Mouse (Mus musculus) gastrocnemius, postnatal 36 days (tissue): ENCODE data around the gene Kcnk6. TPM values are rescaled to one million over a fixed set of nuclear protein-coding genes. Genes with fewer than 3 reads are reported as not detected.
"Not testable (repeated sequence)": the region's sequence is repeated elsewhere in the genome, so short reads cannot be mapped to it uniquely, and the experiment has no call there.

Experiments
- DNase-seq, 2 experiments: peaks; one replicate each; pipeline ENCODE4 v3.0.0; 2022
- intact Hi-C: fragments of 180-260 bp; cut with DNase I; formaldehyde crosslinking; loops from one replicate; pipeline ENCODE4 v1.15.1; 2025
- total RNA-seq, 2 experiments: library from RNA; stranded (reverse); gene quantifications; 2 replicates each; pipeline ENCODE4 v1.2.3; 2021

Gene Kcnk6
- total RNA-seq, 2 experiments from 2014 or later, result 0.91 to 0.97 TPM

DNA sequence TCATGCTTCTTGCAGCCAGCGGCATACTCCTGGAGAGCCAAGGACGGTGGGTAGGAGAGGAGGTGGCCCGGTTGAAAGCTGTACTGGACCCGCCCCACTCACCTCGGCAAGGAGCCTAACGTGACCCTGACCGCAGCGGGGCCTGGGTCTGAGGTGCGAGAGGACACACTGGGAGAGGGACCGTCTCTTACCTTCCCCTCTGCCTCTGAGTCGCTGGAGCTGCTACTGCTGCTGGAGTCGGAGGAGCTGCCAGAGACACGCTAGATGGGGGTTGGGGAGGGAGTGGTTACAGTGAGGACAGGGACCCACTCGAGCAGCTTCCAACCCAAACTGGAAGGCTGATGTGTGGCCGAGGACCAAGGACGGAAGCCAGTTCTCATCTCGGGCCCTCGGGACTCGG, 15.4 kb upstream of the Kcnk6 start:
- no peak for DNase-seq
- intact Hi-C loops, result loop anchor here (5.0 kb wide), 1 partner anchor 120 kb away; the partner anchor contains the start of gene Ryr1

DNA sequence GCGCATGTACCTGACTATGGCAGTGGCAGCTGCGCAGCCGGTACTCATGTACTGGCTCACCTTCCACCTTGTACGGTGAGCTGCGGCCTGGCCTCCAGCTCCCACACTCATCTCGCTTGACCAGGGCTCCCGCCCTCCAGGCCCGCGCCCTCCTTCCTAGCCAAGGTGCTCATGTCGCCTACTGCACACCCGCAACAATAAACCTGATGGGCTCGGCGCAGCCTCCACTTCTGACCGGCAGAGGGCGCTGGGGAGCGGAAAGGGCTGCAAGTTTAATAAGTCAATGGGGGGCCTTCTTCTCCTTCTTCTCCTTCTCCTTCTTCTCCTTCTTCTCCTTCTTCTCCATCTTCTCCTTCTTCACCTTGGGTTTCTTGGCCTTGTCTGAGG, 15.0 kb upstream of the Kcnk6 start:
- DNase-seq, result peak; percentile 57 to 76
- intact Hi-C loops, result loop anchor here (5.0 kb wide), 1 partner anchor 120 kb away; the partner anchor contains the start of gene Ryr1

DNA sequence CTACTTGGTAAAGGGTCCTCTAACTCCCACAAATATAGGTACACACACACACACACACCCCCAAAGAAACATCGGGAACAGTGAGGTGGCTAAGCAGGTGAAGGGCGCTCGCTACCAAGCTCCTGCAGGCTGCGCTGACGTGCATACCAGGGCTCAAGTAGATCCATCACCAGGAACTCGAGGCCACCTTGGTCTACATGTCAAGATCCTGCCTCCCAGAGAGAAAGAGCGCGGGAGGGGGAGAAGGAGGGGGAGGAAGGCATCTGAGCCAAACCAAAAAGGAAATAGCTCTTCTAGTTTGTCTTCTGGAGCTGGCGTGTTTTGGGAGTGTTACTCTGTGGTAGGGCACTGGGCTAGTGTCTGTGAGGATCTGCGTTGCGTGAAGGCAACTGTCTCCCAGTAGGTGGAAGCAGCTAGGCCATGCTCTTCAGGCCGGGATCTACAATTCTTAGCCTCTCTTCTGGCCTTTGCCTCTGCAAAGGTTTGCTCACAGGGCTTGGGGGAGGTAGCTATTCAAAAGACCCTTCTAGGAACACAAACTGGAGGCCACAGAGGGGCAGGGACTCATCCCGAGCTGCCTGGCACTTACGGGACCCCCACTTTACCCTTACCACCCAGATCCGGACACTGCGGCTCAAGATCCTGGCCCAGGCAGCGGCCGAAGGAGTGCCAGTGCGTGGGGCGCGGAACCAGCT, 14.5 kb upstream of the Kcnk6 start:
- intact Hi-C loops, result loop anchor here (5.0 kb wide), 1 partner anchor 119 kb away; the partner anchor contains the start of gene Ryr1

DNA sequence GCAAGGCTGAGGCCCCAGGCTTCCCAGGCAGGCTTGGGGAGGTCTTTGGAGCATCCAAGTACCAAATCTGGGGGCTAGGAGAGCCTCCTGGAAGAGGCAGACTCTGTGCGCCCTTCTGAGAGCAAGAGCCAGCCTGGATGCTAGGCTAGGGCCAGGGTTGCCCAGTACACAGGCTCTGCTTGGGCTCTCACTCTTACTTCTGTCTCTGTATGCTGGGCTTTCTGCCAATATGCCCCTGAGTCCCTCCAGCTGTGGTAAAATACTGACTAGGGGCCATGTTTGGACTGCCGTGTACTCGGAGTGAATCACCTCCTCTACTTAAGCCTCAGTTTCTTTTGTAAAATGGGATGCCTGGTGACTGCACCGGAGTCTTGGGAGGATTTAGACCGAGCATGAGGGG, 13.7 kb upstream of the Kcnk6 start:
- intact Hi-C loops, result loop anchor here (5.0 kb wide), 1 partner anchor 119 kb away; the partner anchor contains the start of gene Ryr1

More for the DNA sequence above, 14.5 kb upstream of the Kcnk6 start:
- DNase-seq, result no peak

DNA sequence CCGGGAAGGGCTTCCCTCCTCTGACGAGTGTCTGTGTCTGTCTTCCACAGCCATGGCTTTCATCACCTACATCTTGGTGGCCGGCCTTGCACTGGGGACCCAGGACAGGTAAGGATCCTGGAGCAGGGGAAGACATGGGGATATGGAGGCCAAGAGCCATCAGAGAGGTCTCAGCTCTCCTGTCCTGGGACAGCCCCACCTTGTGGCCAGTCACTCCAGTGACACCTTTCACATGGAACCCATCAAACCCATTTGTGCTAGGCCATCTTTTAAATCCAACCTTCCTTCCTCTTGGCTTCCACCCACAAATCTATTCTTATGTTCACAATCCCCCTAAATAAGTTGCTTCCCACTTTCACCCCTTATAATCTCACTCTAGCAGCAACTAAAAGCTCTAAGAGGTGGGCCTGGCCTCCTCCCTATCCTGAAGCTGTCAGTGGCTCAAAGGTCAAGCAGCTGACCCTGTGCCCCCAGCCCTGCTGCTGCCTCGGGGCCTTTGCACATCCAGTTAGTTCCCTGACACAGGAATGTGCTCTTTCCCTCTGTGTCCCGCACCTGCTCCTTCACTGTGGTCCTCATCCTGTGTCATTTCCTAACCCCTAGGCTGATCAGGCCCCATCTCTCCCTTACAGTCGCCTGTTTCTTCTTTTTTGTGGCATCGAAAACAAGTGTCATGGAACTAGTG, 12.6 kb upstream of the Kcnk6 start:
- intact Hi-C loops, result loop anchor here (2.0 to 5.0 kb wide), 2 partner anchors 48 to 118 kb away; partner anchors contain the start of gene Ryr1
- DNase-seq, result no peak

More for the DNA sequence above, 13.7 kb upstream of the Kcnk6 start:
- no peak for DNase-seq

DNA sequence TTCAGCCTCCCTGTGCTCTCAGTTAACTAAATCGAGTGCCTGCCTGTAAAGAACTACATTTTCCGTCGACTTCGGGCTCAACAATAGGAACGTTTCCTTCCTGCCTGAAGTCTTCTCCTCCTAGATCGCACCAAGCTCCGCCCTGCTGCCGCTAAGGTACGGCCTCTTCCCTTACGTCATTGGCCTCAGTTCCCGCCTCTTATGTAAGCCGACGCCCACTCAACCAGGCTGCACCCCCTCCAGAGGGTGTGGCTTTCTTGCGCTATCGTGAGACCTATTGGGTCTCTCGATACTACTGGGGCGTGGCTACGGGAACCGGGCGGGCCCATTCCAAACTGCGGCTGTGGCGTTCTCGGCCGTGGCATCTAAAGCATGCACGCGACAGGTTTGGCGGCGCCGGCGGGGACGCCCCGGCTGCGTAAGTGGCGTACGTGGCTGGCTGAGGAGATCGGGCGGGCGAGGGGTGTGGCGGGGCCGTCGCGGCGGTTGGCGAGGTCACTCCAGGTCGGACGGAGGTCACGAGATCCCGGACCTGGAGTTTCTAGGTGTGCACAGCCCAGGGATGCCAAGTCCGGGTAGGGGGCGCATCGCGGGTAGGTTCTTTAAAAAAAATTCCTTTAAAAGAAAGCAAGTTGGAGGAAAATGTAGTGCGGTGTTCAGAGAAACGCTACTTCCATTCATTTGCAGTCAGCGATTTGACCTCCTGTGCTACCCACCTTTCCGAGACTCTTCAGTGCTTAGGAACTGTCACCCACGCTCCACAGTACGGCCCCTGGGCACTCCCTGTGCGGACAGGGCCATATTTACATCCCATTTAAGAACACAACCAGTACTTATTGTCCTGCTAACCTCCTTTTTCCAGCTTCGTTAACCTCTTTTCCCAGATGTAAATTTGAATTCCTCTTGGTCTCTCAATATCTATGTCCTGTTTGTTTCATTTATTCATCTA, 6.0 kb upstream of the Kcnk6 start, which contains the start of gene Yif1b:
TSS of gene Yif1b (plus strand) at position 311 of the 949 bp plus-strand sequence.
- peak; percentile 93 to 97 for DNase-seq
- intact Hi-C loops, result loop anchor here (2.0 kb wide), 1 partner anchor 57 kb away; the partner anchor contains the start of gene Psmd8

DNA sequence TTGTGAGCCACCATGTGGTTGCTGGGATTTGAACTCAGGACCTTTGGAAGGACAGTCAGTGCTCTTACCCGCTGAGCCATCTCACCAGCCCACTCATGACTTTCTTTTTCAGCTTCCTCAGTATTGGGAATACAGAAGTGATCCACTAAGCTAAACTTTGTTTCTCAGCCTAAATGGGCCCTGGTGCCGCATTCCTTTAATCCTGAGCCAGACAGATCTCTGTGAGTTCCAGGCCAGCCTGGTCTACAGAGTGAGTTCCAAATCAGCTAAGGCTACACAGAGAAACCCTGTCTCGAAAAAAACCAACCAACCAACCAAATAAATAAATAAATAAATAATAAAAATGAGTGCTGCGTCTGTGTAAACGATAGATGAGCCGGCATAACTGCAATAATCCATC, 5.3 kb upstream of the Kcnk6 start:
- DNase-seq, intact Hi-C loops: not testable (repeated sequence)

DNA sequence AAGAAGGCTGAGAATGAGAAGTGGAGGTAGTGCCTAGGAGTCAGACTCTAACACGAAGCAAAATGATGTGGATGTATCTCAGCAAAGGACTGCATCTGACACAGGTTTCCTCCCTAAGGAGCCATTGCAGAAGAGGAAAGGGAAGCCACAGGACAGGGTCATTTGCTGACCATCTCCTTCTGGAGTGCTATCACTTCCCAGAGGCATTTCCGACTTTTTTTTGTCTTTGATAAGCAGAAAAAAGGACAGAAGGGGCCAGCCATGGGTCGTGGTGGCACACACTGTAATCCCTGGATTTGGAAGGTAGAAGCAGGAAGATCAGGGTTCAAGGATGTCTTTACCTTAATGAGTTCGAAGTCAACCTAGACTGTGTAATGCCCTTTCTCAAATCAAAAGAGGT, 4.3 kb upstream of the Kcnk6 start:
- no peak for DNase-seq
- intact Hi-C loops, result no loop called here

DNA sequence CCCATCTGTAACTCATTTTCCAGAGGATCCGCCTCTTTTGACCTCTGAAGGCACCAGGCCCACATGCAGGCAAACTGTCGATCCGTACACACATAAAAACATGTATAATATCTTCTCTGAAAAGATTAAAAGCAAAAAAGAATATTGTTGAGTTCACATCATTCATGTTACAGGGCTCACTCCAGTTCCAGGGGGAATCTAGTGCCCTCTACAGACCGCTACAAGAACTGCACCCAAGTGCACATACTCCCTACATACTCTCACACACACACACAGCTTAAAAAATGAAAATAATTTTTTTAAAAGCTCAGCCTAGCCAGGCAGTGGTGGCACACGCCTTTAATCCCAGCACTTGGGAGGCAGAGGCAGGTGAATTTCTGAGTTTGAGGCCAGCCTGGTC, 2.3 kb upstream of the Kcnk6 start:
- DNase-seq, result no peak
- intact Hi-C loops, result no loop called here

DNA sequence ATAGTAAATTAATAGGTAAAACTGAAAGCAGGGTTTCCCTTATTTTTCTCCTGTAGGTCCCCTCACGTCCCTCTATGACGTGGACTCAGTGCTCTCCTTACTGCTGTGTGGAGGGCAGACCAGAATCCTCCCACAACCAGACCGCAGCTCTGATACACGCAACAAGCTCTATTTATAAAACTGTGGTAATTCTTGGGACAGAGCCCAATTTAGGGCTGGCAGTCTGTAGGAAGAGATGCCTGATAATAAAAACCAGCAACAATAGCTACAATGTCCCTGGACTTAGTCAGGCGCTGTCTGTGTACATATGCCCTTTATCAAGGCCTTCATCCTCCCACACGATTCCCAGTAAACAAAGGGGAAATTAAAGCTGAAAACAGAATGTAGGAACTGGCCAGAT, 1.4 kb upstream of the Kcnk6 start:
- intact Hi-C loops, result no loop called here
- DNase-seq, result no peak

DNA sequence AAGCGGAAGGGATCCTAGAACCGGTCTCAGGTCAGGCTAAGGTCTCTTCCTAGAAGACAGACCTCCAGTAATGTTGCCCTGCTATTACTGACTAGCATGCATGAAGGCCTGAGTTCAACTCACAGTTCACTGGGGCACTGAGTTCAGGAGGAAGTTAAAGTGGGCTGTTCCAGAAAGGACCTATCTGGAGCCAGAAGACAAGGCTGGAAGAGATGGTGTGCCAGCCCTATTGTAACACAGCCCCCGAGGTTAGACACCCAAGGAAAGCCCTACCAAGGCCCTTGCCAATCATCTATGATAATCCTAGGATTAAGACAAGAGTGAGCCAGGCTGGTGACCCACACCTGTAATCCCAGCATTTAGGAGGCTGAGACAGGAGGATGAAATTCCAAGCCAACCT, 798 bp downstream of the Kcnk6 start:
- intact Hi-C loops, result no loop called here
- no peak for DNase-seq

DNA sequence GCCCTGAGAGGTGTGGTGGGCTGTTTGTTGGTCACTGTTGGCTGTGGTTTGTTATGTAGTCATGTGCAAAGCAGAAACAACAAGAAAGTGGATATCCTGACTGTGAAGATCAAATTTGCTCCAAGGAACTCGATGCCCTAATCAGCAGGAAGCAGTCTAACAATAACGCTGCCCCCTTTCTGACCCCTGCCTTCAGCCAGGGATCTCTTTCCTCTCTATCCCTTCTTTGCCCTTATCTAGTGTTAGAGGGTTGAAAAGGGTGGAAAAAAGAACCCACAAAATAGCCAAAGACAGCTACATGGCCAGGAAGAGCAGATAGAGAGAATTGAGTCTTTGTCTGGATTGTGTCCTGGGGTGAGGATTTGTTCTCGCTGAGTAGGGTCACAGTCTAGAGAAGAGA, 1.8 kb downstream of the Kcnk6 start:
- intact Hi-C loops, result no loop called here
- DNase-seq, result no peak

DNA sequence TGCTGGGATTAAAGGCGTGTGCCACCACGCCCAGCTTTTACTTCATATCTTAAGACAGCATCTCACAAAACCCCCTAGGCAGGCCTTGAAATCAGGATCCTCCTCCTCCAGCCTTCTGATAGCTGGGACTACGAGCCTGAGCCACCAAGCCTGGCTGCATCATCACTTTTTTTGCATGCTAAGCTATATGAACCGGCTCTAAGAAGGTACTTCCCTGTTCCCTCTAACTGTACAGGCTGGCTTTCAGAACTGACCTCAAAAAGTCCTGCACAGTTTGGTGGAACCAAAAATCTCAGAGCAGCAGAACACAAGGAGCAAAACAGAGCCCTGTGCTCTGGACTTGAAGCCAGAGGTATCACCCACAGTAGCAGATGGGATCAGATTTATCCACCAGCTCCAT, 4.1 kb downstream of the Kcnk6 start:
- intact Hi-C loops, result no loop called here

DNA sequence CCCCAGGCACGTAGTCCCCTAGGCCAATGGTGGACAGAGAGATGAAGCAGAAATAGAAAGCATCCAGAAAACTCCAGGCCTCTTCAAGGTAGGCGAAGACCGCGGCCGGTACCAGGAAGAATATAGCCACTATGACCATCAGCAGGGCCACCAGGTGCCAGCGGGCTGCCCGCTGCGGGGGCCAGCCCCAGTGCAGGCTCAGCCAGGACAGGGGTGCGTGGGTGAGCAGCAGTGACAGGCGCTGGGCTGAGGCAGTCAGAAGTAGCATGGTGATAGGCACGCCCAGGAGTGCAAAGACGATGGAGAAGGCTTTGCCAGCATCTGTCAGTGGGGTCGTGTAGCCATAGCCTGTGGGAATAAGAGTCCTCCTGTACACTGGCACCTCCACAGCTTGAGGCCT, 6.8 kb downstream of the Kcnk6 start:
- DNase-seq, result no peak
- intact Hi-C loops, result no loop called here

More for the DNA sequence above, 4.1 kb downstream of the Kcnk6 start:
- no peak for DNase-seq

DNA sequence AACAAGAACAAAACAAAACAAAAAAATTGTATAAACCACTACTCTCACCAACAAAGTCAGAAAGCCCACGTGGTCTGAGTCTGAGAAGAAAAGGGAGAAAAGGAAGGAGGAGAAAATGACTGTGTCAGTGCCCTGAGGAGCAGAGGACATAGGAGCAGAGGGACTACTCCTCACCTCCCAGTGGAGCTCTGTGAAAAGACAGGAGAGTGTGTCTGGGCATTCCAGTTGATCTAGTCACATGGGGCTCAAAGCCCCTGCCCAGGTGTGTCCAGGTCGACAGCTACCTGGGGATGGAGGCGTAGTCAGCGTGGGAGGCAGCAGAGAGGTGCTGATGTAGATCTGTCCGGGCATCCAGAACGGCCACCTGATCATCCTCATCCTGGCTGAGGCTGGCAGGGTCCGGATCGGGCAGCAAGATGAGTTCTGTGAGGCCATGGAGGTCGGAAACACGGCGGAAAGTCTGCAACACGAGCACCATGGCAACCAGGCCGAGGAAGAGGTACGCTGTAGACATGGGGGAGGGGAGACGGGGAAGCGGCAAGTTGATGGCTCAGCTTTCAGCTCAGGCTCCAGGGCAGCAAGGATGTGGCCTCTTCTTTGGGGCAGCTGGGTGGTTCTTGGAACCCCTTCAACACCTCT, 7.4 kb downstream of the Kcnk6 start:
- intact Hi-C loops, result no loop called here
- DNase-seq, result no peak

DNA sequence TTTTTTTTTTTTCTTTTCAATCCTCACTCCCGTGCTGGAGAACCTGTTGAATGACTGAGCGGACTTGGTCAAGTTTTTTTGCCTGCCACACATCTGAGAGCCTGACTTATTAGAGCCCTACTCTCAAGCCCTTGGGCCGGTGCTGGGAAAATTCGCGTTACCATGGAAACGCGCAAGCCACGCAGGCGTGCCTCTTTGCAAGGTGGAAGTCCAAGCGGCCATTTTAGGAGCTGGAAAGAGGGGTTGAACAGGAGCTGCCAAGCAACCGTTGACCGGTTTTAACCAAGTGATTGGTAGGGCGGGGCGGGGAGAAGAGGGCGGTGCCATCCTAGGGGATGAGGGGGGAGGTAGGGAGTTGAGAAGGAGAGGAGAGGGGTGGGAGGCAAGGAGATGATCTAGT, 17.5 kb downstream of the Kcnk6 start:
- DNase-seq, result no peak
- intact Hi-C loops, result no loop called here

DNA sequence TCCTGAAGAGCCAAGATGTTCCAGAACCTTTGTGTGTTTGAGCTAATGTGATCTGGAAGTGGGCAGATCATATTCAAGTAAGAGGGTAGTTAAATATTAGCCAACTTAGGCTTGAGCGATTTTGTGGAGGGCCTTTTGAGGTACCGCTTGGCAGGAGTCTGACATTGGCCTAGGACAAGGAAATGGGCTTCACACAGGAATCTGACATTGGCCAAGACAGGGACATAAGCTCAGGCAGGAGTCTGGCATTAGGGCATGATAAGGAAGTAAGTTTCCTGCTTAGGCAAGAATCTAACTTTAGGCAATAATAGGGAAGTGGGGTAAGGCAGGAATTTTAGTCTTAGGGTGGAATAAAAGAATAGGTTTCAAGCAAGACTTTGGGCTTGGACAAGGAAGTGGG, 18.1 kb downstream of the Kcnk6 start:
- DNase-seq, result no peak
- intact Hi-C loops, result no loop called here

DNA sequence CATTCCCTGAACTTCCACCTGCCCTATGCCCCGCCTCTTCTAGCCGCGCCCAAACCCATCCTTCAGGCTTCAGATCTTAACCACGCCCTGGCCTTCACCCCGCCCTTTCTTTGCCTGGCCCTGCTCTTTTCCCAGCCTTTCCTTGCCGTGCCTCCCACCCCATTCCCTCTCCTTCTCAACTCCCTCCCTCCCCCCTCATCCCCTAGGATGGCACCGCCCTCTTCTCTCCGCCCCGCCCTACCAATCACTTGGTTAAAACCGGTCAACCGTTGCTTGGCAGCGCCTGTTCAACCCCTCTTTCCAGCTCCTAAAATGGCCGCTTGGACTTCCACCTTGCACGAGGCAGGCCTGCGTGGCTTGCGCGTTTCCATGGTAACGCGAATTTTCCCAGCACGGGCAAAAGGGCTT, 18.6 kb downstream of the Kcnk6 start, which contains the start of gene Catsperg1:
TSS of gene Catsperg1 (minus strand) at position 361 of the 408 bp plus-strand sequence.
- intact Hi-C loops, result no loop called here
- DNase-seq, result no peak

DNA sequence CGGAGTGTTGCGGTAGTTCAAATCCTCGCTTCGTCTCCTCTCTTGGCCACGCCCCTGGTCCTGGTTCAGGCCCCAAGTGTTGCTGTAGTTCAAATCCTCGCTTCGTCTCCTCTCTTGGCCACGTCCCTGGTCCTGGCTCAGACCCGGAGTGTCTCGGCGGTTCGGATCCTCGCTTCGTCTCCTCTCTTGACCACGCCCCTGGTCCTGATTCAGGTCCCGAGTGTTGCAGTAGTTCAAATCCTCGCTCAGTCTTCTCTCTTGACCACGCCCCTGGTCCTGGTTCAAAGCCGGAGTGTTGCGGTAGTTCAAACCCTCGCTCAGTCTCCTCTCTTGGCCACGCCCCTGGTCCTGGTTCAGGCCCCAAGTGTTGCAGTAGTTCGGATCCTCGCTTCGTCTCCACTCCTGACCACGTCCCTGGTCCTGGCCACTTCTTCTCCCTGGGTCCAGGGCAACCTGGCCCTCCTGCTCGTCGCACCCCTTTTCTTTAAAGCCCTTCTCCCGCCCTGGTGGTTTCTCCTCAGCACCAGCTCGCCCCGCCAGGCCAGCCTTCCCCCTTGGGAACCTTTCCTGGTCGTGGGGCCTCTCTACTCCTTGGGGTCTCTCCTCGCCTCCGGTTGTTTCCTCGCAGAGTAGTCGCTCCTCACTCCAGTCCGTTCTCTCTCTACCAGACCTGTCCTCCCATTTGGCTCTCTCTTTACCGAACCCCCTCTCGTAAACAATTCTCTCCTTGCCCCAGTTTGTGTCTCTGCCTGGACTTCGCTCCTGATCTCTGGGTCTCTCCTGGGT, 19.3 kb downstream of the Kcnk6 start:
- DNase-seq, intact Hi-C loops: not testable (repeated sequence)
